Mouse (Mus musculus): ENCODE measurements at regions not wholly inside any gene's neighbourhood (a gene's known extent, or its start where the extent isn't known, plus 50 kb on each side); places are given as distances from the start of the nearest gene placed in this dataset.
A peak's percentile ranks its signal among the peaks of the same experiment; 100 is the strongest.

DNA sequence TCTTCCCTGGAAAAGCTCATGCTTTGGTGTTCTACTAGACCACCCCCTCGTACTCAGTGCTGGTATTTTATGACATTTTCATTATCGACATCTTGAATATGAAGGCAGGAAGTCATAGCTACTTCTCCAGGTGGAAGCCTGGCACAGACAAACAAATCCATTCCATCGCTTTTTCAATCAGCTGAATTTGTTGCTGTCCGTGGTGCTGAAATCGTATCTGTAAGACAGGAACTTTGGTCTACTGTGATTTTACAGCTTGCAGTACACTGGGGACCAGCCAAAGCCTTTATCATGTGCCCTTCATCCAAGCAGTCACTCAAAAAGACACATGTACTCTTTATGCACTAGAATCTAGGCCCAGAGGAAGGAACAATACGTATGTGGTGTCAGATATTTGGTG lies 143.3 kb downstream of the Nmur2 start:
- DNase-seq (ENCODE audit: low read depth): peak; percentile 54
- TF ChIP-seq POLR2A (IDR thresholded peaks at IDR 0.05; ENCODE audit: borderline replicate concordance, extremely low read depth, insufficient read depth, insufficient read length, poor library complexity, severe bottlenecking) (no peak), CTCF (IDR thresholded peaks at IDR 0.05; ENCODE audit: borderline replicate concordance, extremely low read depth, insufficient read depth, insufficient read length) (no peak)

DNA sequence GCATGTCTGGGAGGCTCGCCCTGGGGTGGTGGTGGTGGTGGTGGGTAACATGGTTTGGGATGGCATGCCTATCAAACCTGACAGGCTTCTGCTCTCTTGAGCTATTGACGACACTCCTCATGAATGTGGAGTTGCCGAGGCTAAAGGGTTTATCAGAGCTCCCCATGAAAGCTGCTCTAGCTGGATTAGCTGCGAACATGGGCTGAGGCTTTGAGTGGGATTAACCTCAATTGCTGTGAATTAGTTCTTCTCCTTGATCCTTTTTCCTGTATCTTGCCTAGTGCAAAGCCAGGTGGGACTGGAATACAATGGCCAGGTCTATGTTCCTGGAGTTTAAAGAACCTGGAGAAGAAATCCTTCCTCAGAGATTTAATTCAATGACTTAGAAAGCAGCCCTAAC lies 150.6 kb downstream of the Nmur2 start:
- peak; percentile 6 for DNase-seq (ENCODE audit: low read depth)
- TF ChIP-seq POLR2A (IDR thresholded peaks at IDR 0.05; ENCODE audit: borderline replicate concordance, extremely low read depth, insufficient read depth, insufficient read length, poor library complexity, severe bottlenecking) (no peak), CTCF (IDR thresholded peaks at IDR 0.05; ENCODE audit: borderline replicate concordance, extremely low read depth, insufficient read depth, insufficient read length) (no peak)

DNA sequence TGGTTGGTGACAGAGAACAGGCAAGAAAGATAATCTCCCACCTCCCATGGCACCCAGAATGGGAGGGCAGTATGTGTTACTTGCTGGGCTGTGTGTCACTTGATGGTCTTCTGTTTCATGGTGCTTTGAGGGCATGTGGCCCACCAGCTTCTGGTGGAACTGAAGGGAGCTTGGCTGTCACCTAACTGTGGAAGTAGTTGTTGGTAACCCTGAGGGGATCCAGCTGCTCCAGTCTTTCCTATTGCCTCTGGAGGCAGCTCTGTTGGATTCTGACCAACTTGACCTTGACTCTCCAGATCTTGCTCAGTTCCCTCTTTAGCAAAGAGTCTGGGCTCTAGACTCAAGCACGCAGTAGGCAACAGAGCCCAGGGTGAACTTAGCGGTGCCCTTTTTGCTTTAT lies 162.2 kb downstream of the Nmur2 start:
- TF ChIP-seq POLR2A (IDR thresholded peaks at IDR 0.05; ENCODE audit: borderline replicate concordance, extremely low read depth, insufficient read depth, insufficient read length, poor library complexity, severe bottlenecking): no peak
- no peak for TF ChIP-seq CTCF (IDR thresholded peaks at IDR 0.05; ENCODE audit: borderline replicate concordance, extremely low read depth, insufficient read depth, insufficient read length)
- DNase-seq (ENCODE audit: low read depth): no peak

DNA sequence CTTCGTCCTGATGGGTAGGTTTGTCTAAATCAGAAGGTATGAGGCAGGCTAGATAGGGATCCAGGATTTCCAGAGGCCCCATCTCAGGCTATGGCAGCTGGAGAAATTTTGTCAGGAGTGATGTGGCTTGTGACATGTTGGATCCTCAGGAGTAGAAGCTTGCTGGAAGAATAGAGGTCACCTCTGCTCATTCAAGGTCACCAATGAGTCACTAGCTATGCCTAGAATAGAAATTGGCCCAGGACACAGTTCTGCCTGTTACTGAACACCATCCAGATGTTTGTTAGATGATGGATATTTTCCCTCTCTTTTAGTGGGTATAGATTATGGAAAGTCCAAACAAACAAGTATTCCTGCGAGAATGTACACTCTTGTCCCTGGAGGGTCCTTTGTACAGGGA lies 173.7 kb downstream of the Nmur2 start:
- TF ChIP-seq POLR2A (IDR thresholded peaks at IDR 0.05; ENCODE audit: borderline replicate concordance, extremely low read depth, insufficient read depth, insufficient read length, poor library complexity, severe bottlenecking) (no peak), CTCF (IDR thresholded peaks at IDR 0.05; ENCODE audit: borderline replicate concordance, extremely low read depth, insufficient read depth, insufficient read length) (no peak)
- DNase-seq (ENCODE audit: low read depth): no peak

DNA sequence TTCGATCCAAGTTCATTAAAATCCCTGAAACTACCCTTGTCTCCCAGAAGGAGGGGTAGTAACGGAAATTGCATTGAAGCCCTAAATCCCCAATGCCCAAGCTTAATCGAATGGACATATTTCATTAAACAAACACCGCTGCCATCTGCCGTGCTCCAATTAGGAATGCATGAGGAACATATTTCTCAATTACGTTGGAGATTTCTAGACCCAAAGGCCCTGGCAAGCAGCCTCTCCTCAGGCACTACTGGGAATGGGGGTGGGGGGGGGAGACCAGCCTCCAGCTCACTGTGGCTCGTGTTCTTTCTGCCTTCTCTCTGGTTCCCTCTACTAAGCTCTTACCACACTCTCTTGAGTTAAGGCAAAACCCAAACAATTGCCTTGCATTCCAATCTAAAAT lies 181.6 kb downstream of the Nmur2 start:
- TF ChIP-seq CTCF (IDR thresholded peaks at IDR 0.05; ENCODE audit: borderline replicate concordance, extremely low read depth, insufficient read depth, insufficient read length) (no peak), POLR2A (IDR thresholded peaks at IDR 0.05; ENCODE audit: borderline replicate concordance, extremely low read depth, insufficient read depth, insufficient read length, poor library complexity, severe bottlenecking) (no peak)
- DNase-seq (ENCODE audit: low read depth): peak; percentile 61

DNA sequence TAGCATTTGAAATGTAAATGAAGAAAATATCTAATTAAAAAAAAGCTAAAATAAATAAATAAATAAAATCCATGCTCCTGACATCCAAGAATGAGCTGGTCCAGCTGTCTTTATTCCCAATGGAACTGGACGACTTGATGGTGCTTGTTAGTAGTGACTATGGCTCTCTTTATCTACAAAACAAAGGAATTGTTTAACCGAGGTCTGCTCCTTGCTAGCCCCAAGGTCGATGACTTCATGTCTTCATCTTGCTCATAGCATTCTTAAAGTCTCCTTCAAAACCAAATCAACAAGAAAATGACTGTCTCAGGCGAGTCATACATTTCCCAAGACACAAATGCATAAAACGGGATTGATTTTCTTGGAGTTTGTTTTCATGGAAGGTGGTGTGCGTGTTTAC lies 212.5 kb upstream of the Glra1 start:
- no peak for TF ChIP-seq CTCF (IDR thresholded peaks at IDR 0.05; ENCODE audit: borderline replicate concordance, extremely low read depth, insufficient read depth, insufficient read length)
- TF ChIP-seq POLR2A (IDR thresholded peaks at IDR 0.05; ENCODE audit: borderline replicate concordance, extremely low read depth, insufficient read depth, insufficient read length, poor library complexity, severe bottlenecking): no peak
- peak; percentile 10 for DNase-seq (ENCODE audit: low read depth)

DNA sequence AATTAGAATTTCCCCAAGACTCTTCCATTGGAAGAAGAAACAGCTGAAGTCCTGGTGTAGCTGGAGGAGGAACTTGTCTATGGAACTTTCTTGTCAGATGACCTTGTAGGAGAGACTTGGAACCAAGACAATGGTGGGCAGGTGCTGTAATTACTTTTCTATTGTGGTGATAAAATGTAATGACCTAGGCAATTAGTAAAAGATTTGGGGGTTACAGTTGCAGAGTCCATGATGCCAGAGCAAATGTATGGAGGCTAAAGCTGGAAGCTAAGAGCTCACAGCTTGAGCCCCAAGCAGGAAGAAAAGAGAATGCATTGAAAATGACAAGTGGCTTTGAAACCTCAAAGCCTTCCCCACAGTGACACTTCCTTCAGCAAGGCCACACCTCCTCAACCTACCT lies 208.6 kb upstream of the Glra1 start:
- DNase-seq (ENCODE audit: low read depth): no peak
- TF ChIP-seq POLR2A (IDR thresholded peaks at IDR 0.05; ENCODE audit: borderline replicate concordance, extremely low read depth, insufficient read depth, insufficient read length, poor library complexity, severe bottlenecking): no peak
- no peak for TF ChIP-seq CTCF (IDR thresholded peaks at IDR 0.05; ENCODE audit: borderline replicate concordance, extremely low read depth, insufficient read depth, insufficient read length)

DNA sequence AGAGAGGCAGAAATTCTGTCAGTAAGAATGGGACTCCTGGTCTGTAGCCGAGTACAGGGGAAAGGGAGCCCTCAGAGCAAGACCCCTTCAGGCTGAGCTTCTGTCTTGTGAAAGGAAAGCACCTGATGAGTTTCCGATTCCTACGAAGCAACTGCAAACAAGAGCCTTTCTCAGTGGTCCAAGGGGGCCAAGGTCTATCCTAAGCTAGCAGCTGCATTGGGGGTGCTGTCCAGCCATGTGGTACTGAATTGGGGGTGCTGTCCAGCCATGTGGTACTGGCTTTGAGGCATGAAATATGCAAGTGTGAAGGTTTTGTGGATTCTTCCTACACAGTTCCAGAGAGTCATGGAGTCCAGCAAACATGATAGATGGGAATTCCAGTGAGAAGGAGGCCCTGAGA lies 202.7 kb upstream of the Glra1 start:
- TF ChIP-seq CTCF (IDR thresholded peaks at IDR 0.05; ENCODE audit: borderline replicate concordance, extremely low read depth, insufficient read depth, insufficient read length) (no peak), POLR2A (IDR thresholded peaks at IDR 0.05; ENCODE audit: borderline replicate concordance, extremely low read depth, insufficient read depth, insufficient read length, poor library complexity, severe bottlenecking) (no peak)
- DNase-seq (ENCODE audit: low read depth): no peak

DNA sequence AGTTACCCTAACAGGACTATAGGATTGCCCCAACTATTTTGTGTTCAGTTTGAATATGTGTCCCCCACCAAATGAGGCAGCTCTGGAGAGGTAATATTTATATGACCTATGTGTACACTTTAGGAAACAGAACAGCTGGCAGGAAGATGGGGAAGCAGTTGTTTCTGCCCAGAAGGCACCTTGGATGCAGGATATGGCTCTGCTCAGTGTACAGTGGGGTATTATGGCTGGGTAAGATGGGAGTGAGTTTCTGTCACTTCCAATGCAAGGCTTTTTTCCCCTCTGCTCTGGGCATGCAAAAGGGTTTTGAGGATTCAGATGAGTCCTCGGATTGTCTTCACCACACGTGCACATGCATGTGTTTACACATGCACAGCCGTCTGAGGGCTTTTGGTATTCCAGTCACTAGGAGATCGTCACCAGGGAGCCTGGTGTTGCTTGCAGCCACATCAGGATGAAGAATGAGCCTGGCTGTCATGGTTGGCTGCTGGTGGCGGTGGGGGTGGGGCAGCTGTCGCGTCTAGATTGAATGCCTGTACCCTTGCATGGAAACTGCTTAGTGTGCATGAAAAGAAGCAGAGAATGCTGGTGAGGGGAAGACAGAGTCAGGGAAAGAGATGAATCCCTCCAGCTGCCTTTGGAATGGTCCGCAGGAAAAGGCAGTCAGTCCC lies 183.3 kb upstream of the Glra1 start:
- TF ChIP-seq POLR2A (IDR thresholded peaks at IDR 0.05; ENCODE audit: borderline replicate concordance, extremely low read depth, insufficient read depth, insufficient read length, poor library complexity, severe bottlenecking) (no peak), CTCF (IDR thresholded peaks at IDR 0.05; ENCODE audit: borderline replicate concordance, extremely low read depth, insufficient read depth, insufficient read length) (no peak)
- peak; percentile 89 for DNase-seq (ENCODE audit: low read depth)

DNA sequence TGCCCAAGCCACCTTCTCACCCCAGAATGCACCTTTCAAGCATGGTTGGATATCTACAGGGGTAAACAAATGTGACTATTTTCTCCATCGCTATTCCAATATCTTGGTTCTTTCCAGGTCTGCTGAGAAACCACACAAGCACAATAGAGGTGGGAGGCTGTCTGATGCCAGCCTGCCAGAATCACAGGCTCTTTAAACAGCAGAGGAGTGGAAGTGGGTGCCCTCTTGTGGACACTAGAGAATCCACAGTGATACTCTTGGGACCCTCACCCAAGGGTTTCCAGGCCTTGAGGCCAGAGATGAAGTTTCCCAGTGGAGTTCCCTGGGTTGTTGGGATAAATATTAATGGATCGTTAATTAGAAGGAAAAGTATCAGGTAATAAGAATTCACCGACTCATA lies 181.6 kb upstream of the Glra1 start:
- DNase-seq (ENCODE audit: low read depth): peak; percentile 60
- peak; percentile 57; the same call in 1 of the 2 replicates for TF ChIP-seq CTCF (IDR thresholded peaks at IDR 0.05; ENCODE audit: borderline replicate concordance, extremely low read depth, insufficient read depth, insufficient read length)
- TF ChIP-seq POLR2A (IDR thresholded peaks at IDR 0.05; ENCODE audit: borderline replicate concordance, extremely low read depth, insufficient read depth, insufficient read length, poor library complexity, severe bottlenecking): no peak

DNA sequence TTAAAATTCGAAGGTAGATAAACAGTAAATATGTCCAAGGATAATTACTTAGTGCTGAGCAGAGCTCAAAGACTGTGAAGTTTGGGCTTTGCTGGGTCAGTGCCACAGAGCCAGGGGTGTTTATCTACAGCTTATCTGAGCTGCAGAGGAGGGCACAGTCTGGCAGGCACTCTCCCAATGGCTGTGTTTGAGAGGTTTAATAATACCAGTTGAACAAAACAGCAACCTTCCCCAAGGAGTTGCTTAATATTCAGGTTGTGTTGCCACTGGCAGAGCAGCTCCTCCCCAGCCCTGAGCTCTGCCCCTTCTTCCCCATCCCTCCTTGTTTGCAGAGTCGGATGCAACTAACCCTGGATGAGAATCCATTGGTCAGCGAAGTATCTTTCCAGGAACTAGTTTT lies 173.0 kb upstream of the Glra1 start:
- DNase-seq (ENCODE audit: low read depth): peak; percentile 36
- TF ChIP-seq CTCF (IDR thresholded peaks at IDR 0.05; ENCODE audit: borderline replicate concordance, extremely low read depth, insufficient read depth, insufficient read length) (no peak), POLR2A (IDR thresholded peaks at IDR 0.05; ENCODE audit: borderline replicate concordance, extremely low read depth, insufficient read depth, insufficient read length, poor library complexity, severe bottlenecking) (no peak)

DNA sequence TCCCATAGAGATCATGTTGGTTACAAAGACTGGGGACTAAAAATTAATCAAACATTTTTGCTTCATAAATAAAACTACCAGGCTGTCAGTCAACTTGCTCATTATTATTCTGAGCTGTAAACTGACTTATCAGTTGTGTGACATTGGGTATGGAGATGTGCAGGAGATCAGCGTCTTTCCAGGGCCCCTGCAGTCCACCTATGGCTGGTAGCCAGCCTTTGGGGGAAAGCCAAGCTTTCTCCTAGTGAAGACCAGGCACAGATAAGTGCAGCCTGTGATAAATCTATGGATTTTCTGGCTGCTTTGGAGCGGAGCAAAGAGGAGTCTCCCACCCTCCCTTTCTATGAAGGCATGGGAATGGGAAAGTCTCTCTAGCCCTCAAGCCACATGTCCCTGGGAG lies 172.0 kb upstream of the Glra1 start:
- no peak for DNase-seq (ENCODE audit: low read depth)
- TF ChIP-seq POLR2A (IDR thresholded peaks at IDR 0.05; ENCODE audit: borderline replicate concordance, extremely low read depth, insufficient read depth, insufficient read length, poor library complexity, severe bottlenecking) (no peak), CTCF (IDR thresholded peaks at IDR 0.05; ENCODE audit: borderline replicate concordance, extremely low read depth, insufficient read depth, insufficient read length) (no peak)
